Mouse (Mus musculus): ENCODE data around the gene Prf1.

Prf1 gene

GRCm38 (mm10) chr10:61290479-61290878 lies 7.2 kb upstream of the Prf1 start:
- DNase-seq: no peak

DNA sequence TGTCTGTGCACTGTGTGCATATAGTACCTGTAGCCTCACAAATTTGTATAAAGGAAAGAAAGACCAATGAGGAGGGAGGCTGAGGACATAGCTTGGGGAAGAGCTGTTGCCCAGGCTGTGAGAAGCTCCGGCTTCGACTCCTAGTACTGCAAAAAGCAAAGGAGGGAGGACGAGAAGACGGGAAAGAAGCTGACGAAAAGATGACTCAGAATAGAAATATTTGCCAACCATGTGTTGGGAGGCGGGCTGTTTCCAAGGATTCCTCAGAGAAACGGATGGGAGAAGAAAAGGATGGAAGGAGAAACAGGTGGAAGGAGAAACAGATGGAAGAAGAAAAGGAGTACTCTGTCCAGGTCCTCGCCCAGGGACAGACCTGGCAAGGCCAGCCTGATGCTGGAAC lies 3.4 kb upstream of the Prf1 start:
- DNase-seq: no peak

- DNase-seq: no peak
Measured at GRCm38 (mm10) chr10:61296713-61297445, 754 bp upstream of the Prf1 start.

- DNase-seq: no peak
Measured at GRCm38 (mm10) chr10:61300996-61301395, 3.4 kb downstream of the Prf1 start.

DNA sequence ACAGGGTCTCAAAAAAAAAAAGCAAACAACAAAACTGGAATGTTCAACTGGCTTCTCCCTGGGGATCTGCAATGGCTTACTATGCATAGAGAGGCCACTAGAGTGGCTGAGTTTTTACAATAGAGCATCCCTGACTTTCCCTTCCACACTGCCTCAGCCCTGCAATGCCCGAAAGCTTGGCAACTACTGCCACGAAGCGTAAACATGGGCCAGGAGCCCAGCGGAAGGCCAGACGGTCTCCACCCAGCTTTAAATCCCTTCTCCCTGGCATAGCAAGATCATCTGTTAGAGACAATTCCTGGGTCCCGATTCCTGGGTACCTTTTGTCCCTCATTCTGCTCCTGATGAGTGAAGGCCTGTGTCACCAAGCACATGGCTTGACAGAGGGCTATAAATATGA lies 6.4 kb downstream of the Prf1 start:
- no peak for DNase-seq

- DNase-seq: no peak
Measured at GRCm38 (mm10) chr10:61305928-61306590, 8.4 kb downstream of the Prf1 start.

GRCm38 (mm10) chr10:61308706-61309320 lies 11.2 kb downstream of the Prf1 start:
- DNase-seq: no peak

DNA sequence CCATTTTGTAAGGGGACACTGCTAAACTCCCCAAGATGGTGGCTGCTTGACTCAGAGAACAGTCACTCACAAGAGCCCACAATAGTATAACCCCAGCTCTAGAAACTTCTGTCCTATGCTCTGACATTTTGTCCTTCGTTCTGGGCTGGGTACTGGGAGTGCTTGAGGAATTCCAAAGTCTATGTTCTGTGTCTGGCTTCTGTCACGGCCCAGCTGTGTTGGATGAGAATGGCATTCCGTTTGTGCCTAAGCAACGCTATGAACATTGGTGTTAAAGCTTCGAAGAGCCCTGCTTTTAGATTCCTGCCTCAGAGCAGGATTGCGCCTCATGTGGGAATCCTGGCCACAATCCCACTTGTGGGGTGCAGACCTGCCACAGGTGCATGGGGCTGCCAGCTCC lies 14.5 kb downstream of the Prf1 start:
- DNase-seq: no peak

DNA sequence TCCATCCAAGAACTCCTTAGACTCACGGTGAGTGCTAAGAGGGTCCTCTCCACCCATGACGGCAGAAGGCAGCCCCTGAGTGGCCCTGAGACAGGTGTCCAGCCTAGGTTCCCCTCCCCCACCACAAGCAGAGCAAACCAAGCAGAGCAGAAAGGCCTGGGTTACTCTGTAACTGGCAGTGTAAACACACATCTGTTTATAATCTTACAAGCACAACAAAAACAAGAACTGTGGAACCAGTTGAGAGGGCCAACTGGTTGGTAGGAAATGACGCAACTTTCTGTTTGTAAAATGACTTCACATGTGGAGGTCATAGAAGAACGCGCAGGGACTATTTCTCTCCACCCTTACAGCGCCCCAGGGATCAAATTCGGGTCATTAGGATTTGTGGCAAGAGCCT lies 15.1 kb downstream of the Prf1 start:
- no peak for DNase-seq

- DNase-seq: no peak
Measured at GRCm38 (mm10) chr10:61313750-61314149, 16.1 kb downstream of the Prf1 start.

DNA sequence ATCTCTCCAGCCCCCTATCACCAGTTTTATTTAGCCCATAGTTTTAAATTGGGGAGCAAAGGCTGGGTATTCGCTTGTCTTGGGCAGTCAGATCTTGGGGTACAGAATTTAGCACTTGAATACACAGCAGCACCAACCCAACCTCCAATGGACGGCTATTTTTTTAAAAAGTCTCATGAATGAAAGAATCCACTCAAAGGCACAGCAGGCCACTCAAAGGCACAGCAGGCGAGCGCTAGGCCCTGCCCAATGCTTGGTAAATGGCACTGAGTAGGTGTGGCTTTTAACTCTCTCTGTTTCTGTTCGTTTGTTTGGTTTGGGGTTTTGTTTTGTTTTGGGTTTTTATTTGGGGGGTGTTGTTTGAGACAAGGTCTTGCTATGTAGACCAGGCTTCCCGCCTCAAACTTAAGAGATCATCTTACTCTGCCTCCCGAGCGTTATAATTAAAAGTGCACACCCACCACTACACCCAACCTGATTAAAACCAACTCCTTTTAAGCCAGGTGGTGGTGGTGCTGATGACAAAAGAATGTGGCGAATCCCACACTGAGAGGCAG lies 17.8 kb downstream of the Prf1 start:
- DNase-seq: no peak

GRCm38 (mm10) chr10:61318527-61318926 lies 20.9 kb downstream of the Prf1 start:
- no peak for DNase-seq

DNA sequence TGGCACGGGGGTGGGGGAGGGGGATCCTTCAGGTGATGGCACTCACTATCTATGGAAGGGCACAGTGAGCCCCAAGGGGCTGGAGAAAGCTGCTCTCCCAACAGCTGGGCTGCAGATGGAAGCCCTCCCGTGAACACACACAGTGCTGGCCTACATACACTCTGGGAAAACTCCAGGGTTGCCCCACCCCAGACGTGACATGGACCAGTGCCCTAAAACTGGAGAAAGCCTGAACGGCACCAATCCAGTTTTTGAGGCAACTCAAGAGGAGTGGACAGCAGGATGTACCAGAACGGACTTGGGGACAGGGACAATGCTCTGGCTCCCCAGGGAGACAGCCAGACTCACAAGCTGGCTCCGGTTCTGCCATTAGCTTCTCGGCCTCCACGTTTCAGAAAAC lies 27.1 kb downstream of the Prf1 start:
- DNase-seq: no peak

DNA sequence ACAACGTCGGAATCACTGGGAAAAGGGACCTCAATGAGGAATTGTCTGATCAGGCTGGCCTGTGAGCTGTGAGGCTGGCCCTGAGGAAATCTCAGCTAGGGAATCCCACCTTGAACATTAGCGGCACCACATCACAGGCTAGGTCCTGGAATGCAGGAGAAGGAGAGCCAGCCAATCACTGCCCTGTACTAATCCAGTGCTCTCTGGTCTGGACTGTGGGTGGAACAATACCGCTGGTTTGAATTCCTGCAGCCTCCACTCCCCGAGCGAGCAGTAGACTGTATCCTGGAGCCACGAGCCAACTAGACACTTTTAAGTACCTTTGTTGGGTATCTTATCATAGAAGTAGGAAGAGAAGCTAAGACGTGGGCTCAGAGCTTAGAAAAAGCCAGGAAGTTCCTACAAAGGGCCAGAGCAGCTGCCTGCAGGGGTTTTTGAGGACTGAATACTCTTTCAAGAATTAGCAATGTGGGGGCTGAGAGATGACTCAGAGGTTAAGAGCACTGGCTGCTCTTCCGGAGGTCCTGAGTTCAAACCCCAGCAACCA lies 28.2 kb downstream of the Prf1 start:
- DNase-seq: no peak

DNA sequence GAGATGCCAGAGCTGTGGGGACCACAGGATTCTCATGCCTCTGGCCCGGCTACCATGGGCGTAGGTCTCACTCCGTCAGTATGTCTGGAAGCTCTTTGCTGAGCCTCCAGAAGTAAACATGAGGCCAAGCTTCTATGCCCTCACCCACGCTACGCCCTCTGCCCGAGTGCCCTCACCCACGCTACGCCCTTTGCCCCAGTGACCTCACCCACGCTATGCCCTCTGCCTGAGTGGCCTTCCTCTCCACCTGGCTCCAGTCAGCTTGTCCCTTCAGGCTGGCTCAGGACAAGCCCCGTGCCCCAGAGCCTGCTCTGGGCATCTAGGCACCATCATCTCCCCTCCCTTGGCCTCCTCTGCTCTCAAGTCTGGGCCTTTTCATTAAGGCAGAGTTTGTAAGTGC lies 29.9 kb downstream of the Prf1 start:
- no peak for DNase-seq

DNA sequence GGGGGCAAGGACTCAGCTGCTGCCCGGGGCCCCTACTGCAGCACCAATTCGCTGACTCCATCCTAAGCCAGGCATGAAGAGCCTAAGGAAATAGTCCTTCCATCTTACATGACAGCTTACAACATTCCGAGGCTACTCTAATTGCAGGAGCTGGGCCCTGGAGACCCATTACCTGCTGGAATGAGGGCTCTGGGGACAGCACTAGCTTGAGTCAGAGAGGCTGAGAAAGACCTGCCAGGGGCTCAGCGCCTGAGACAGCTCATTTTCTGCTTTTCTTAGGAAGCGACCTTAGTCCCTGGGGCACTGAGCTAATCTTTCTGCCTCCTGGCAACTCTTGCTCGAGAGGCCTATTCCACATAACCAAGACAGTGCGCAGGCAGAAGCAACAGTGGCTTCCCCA lies 31.3 kb downstream of the Prf1 start:
- no peak for DNase-seq

DNA sequence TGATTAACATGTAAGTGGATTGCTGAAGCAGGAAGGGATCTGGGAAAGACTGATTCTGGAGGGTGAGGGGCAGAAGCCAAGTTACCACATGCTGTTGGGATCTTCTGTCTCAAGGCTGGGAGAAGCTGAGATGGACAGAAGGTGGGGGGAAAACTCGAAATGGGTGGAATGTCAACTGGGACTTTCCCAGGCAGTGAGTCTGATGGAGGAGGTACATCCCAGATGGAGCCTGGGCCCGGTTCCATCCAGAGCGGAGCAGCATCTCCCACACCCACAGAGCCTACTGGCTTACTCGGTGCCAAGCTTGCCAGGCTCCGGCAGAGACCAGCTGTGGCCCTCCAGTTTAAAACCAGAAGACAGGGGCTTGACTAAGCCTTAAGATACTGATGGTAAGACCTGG lies 33.4 kb downstream of the Prf1 start:
- DNase-seq: peak; percentile 83

DNA sequence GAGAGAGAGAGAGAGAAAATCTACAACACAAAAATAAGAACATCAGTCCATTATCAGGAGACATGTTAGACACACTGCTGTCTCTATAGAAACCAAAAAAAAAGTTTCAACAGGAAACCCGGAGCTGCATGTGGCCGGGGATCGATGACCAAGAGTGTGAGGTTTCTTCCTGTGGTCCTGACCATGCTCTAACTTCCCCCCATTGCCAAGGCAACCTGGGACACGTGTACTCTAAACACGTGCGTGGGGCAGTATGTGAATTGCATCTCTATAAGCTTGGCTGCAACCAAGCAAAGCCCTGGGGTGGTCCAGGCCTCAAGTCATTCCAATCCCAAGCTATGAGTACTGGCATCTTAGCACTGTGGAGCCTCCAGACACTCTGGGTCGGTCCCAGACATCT lies 36.9 kb downstream of the Prf1 start:
- no peak for DNase-seq

DNA sequence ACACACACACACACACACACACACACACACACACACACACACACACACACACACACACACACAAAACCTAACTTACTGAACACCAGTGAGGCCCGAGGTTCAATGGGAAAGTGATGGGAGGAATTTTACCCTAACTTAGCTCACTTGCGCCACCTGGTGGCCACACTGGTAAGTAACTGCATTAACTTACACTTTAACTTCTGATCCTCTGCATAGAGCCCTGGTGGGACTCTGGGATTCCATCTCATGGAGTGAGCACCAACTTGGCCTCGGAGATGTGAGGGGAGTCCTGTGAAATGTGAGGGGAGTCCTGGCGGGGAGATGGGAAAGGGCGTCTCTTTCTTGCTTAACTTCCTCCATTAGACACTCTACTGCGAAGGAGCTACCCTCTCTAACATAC lies 38.5 kb downstream of the Prf1 start:
- peak; percentile 77 for DNase-seq

DNA sequence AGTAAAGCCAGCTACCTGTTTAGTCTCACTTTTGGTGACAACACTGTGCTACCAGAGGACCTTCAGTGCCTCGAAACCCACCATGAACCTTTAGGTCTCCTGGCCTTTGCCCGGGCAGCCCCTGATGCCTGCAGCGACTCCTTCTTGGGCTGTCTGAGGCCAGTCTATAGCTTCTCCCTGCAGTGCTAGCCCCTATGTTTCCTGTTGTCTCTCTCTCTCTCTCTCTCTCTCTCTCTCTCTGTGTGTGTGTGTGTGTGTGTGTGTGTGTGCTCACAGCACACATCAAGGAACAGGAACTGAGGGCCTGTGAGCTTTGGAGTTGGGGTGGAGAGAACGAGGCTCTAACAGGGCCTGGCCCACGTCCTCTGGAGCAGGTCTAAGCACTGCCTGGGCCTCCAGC lies 39.0 kb downstream of the Prf1 start:
- no peak for DNase-seq

- no peak for DNase-seq
Measured at GRCm38 (mm10) chr10:61337665-61338064, 40.0 kb downstream of the Prf1 start.

- no peak for DNase-seq
Measured at GRCm38 (mm10) chr10:61339216-61339615, 41.6 kb downstream of the Prf1 start.

DNA sequence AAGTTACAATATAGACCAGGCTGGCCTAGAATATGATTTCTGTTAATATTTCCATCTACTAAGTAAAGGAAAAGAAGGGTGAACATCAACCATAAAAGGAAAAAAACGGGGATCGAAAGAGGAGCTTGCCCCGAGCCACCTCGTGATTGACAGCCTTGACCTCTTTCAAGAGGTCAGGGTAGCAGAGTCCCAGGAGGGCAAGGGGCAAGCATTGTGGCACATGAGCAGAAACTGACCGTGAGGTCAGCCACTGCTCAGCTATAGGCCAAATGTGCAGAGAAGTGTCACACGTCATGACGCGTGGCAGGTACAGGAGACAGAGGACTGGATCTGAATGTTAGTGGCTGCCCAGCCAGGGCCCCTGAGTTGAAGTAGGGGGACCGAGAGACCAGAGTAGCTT lies 42.6 kb downstream of the Prf1 start:
- no peak for DNase-seq

DNA sequence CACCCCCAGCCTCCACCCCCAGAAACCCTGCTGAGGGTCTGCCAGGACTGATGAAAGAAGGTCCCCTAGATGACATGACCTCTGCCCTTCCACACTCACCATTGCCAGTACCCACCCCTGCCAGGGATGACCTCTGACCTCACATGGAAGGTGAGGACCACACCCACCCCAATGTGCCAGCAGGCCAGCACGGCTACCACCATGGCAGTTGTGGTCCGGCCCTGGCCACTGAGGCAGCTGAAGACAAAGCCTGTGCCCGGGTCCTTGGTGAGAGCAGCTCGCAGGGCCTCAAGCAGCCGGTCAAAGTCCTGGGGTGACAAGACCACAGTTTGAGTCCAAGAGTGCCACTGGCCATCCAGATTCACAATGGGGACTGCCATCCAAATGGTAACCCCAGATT lies 43.4 kb downstream of the Prf1 start:
- DNase-seq: no peak
